Mouse (Mus musculus) liver, adult 2 months (tissue): ENCODE results near the gene Ppef1. TPM values are rescaled to one million over a fixed set of nuclear protein-coding genes. Genes with fewer than 3 reads are reported as not detected.

Source experiments
- DNase-seq: peaks from one replicate; pipeline ENCODE4 v3.0.0-alpha.2; 2011; ENCODE audit warnings: low read depth, low spot score; ENCODE audit errors: extremely low read depth
- H3K27ac ChIP-seq: fragments of 200-500 bp; replicated peaks from 2 replicates; pipeline ENCODE4 v1.5.1; 2012; ENCODE audit warnings: low read depth, mild to moderate bottlenecking, control low read depth, inconsistent platforms, low read length; ENCODE audit not compliant: insufficient read depth
- H3K27me3 ChIP-seq: fragments of 200-500 bp; 2 replicates; pipeline ENCODE4 v1.6.1; 2012; ENCODE audit warnings: mild to moderate bottlenecking, moderate library complexity, low read length, inconsistent platforms; ENCODE audit not compliant: control insufficient read depth, insufficient read depth
- H3K36me3 ChIP-seq: fragments of 200-500 bp; 2 replicates; pipeline ENCODE4 v1.6.1; 2012; ENCODE audit warnings: low read length, inconsistent platforms; ENCODE audit not compliant: control insufficient read depth, insufficient read depth
- H3K4me1 ChIP-seq: fragments of 200-500 bp; 2 replicates; pipeline ENCODE4 v1.6.1; 2011; ENCODE audit warnings: low read length; ENCODE audit not compliant: control insufficient read depth, insufficient read depth
- H3K4me3 ChIP-seq: fragments of 200-500 bp; 2 replicates; pipeline ENCODE4 v1.5.1; 2011; ENCODE audit warnings: low read depth, mild to moderate bottlenecking, control low read depth, low read length, moderate library complexity; ENCODE audit not compliant: insufficient read depth
- H3K79me2 ChIP-seq: fragments of 200-500 bp; 2 replicates; pipeline ENCODE4 v1.6.1; 2012; ENCODE audit warnings: inconsistent platforms, mild to moderate bottlenecking, low read length, moderate library complexity; ENCODE audit not compliant: control insufficient read depth, insufficient read depth
- H3K9ac ChIP-seq: fragments of 200-500 bp; 2 replicates; pipeline ENCODE4 v1.6.1; 2012; ENCODE audit warnings: low read depth, mild to moderate bottlenecking, control low read depth, inconsistent platforms, low read length
- CTCF ChIP-seq: fragments of 200-500 bp; IDR thresholded peaks from 2 replicates; pipeline ENCODE4 v1.5.1; 2011; ENCODE audit warnings: low read depth, low read length, control low read depth
- POLR2A ChIP-seq: fragments of 200-500 bp; IDR thresholded peaks from 2 replicates; pipeline ENCODE4 v1.6.1; 2011; ENCODE audit warnings: low read length, control low read depth; ENCODE audit not compliant: insufficient read depth; ENCODE audit errors: extremely low read depth
- WGBS: fragments of 180-500 bp; shearing (Covaris S2); methylation state at CpG from one replicate; pipeline ENCODE4 v1.1.7; 2018; 5-methylcytosine and 5-hydroxymethylcytosine counted together
- polyA plus RNA-seq: library from polyadenylated mRNA; depleted of rRNA; stranded (reverse); fragments of >200 nt; gene quantifications from 2 replicates; pipeline ENCODE4 v1.2.3, GENCODE M21; 2012
- total RNA-seq: library from RNA; depleted of rRNA; stranded (reverse); fragments of >200 nt; gene quantifications from 2 replicates; pipeline ENCODE4 v1.2.3, GENCODE M21; 2014

Gene Ppef1
- total and polyA plus RNA-seq, 2 experiments, result not detected

GRCm38 (mm10) chrX:160765389-160766232 lies 30.0 kb upstream of the Ppef1 start:
- Histone ChIP-seq H3K4me1 (no peaks in the 10 kb centered on the region), H3K27me3 (no peaks in the 10 kb centered on the region), H3K79me2 (no peaks in the 10 kb centered on the region), H3K4me3 (peak overlapping the region; percentile 25; the same call in 1 of the 2 replicates), H3K36me3 (no peaks in the 10 kb centered on the region), H3K27ac (no peak overlapping the region), H3K9ac (no peak overlapping the region)
- WGBS, result 12% methylated on average over 30 of the region's 30 CpGs
- no peak for TF ChIP-seq CTCF
- no peak for TF ChIP-seq POLR2A
- peak; percentile 76 for DNase-seq

GRCm38 (mm10) chrX:160750808-160751207 lies 15.2 kb upstream of the Ppef1 start:
- no peak overlapping the region for H3K4me3 ChIP-seq
- H3K27ac ChIP-seq, result no peak overlapping the region
- TF ChIP-seq POLR2A (no peak), CTCF (no peak)
- no peaks in the 10 kb centered on the region for H3K27me3 ChIP-seq
- no peaks in the 10 kb centered on the region for H3K4me1 ChIP-seq
- no peaks in the 10 kb centered on the region for H3K36me3 ChIP-seq
- WGBS, result 96% methylated on average over 8 of the region's 8 CpGs
- H3K9ac ChIP-seq, result no peak overlapping the region
- no peaks in the 10 kb centered on the region for H3K79me2 ChIP-seq
- DNase-seq, result no peak

GRCm38 (mm10) chrX:160748653-160749052 lies 13.1 kb upstream of the Ppef1 start:
- WGBS, result 44% methylated on average over 1 of the region's 1 CpGs
- Histone ChIP-seq H3K27me3 (no peaks in the 10 kb centered on the region), H3K36me3 (no peaks in the 10 kb centered on the region)

GRCm38 (mm10) chrX:160745399-160745798 lies 9.8 kb upstream of the Ppef1 start:
- Histone ChIP-seq H3K9ac (no peak overlapping the region), H3K27ac (no peak overlapping the region), H3K36me3 (no peaks in the 10 kb centered on the region), H3K27me3 (no peaks in the 10 kb centered on the region), H3K79me2 (no peaks in the 10 kb centered on the region), H3K4me3 (no peak overlapping the region), H3K4me1 (no peaks in the 10 kb centered on the region)
- TF ChIP-seq CTCF (no peak), POLR2A (no peak)
- WGBS, result 83% methylated on average over 1 of the region's 1 CpGs
- DNase-seq, result no peak

More at GRCm38 (mm10) chrX:160748653-160749052, 13.1 kb upstream of the Ppef1 start:
- H3K79me2 ChIP-seq, result no peaks in the 10 kb centered on the region
- H3K4me1 ChIP-seq, result no peaks in the 10 kb centered on the region
- TF ChIP-seq POLR2A, result no peak
- TF ChIP-seq CTCF, result no peak
- no peak overlapping the region for H3K4me3 ChIP-seq
- no peak overlapping the region for H3K27ac ChIP-seq
- no peak for DNase-seq
- H3K9ac ChIP-seq, result no peak overlapping the region

GRCm38 (mm10) chrX:160699171-160699570 lies 36.4 kb downstream of the Ppef1 start:
- H3K27me3 ChIP-seq, result no peaks in the 10 kb centered on the region
- H3K4me1 ChIP-seq, result no peaks in the 10 kb centered on the region
- H3K9ac ChIP-seq, result no peak overlapping the region
- H3K79me2 ChIP-seq, result no peaks in the 10 kb centered on the region
- no peak for DNase-seq
- no peak for TF ChIP-seq CTCF
- H3K36me3 ChIP-seq, result no peaks in the 10 kb centered on the region
- no peak overlapping the region for H3K4me3 ChIP-seq
- H3K27ac ChIP-seq, result no peak overlapping the region
- 41% methylated on average over 1 of the region's 1 CpGs for WGBS

GRCm38 (mm10) chrX:160691559-160691958 lies 44.0 kb downstream of the Ppef1 start:
- no peak for TF ChIP-seq POLR2A
- TF ChIP-seq CTCF, result no peak
- 88% methylated on average over 3 of the region's 3 CpGs for WGBS
- H3K27me3 ChIP-seq, result no peaks in the 10 kb centered on the region
- DNase-seq, result no peak
- no peaks in the 10 kb centered on the region for H3K36me3 ChIP-seq
- H3K9ac ChIP-seq, result no peak overlapping the region
- no peak overlapping the region for H3K27ac ChIP-seq
- no peaks in the 10 kb centered on the region for H3K79me2 ChIP-seq
- no peak overlapping the region for H3K4me3 ChIP-seq
- H3K4me1 ChIP-seq, result no peaks in the 10 kb centered on the region
